Mouse (Mus musculus): ENCODE measurements around the gene Galnt14. TPM values are rescaled to one million over a fixed set of nuclear protein-coding genes. Genes with fewer than 3 reads are reported as not detected.

The Galnt14 gene
- polyA plus RNA-seq, 1 experiment, result 7.6 TPM

DNA sequence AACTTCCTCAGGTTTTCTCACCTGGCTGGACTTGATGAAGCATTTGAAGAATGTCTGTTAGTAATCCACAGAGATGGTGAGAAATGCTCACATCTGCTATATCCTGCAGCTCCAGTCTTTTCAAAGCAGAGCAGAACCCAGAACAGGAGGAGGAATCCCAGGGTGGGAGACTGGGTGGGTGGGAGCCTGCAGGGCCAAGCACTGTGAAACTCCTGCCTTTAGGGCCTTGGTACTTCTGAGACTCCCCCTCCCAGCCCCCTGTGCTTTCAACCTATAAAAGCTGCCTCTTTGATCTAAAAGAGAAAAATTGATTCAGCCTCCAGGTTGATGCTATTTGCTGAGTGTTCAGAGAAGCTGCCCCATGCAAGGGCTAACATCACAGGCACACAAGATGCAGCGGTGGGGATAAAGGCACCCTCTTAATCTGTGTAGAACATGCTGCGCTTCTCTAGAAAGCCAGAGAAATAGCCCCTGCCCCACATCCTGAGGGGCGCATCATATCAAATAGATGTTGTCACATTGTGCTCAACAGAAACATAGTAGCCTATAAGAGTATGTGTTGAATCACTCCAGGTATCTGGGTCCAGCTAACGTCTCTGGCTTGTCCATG, 258.0 kb downstream of the Galnt14 start:
- DNase-seq, result no peak
- Histone ChIP-seq H3K27ac (ENCODE audit: insufficient read depth, low read length) (no peak overlapping the region), H3K27me3 (ENCODE audit: control insufficient read depth, insufficient read depth, low read length) (no peaks in the 10 kb centered on the region), H3K4me1 (ENCODE audit: control insufficient read depth, insufficient read depth, low read length) (no peaks in the 10 kb centered on the region), H3K4me3 (replicated peaks; ENCODE audit: insufficient read depth, low read depth, low read length) (no peak overlapping the region)
- WGBS, result 85% methylated on average over 4 of the region's 4 CpGs
- TF ChIP-seq POLR2A (IDR thresholded peaks at IDR 0.05; ENCODE audit: borderline replicate concordance, insufficient read depth, low read length), result no peak
- TF ChIP-seq CTCF (IDR thresholded peaks at IDR 0.05; ENCODE audit: borderline replicate concordance, insufficient read depth, low read depth, low read length), result no peak

DNA sequence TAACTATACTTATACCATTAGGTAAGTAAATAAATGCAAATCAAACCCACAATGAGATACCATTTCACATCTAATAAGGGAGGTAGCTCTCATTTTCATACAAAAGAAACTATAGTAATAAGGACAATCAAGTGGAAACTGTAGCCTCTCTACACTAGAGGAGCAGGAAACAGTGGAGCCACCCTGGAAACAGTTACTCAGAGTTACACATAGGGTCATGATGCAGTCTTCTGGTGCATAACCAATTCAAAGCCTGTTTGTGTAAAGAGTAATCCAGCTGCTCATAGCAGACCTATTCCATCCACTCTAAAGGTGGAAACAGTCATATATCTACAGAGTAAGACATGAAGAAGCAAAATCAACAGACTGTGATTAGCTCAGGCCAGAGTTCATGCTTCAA, 261.1 kb downstream of the Galnt14 start:
- DNase-seq, result no peak
- no peak for TF ChIP-seq POLR2A (IDR thresholded peaks at IDR 0.05; ENCODE audit: borderline replicate concordance, insufficient read depth, low read length)
- no peak for TF ChIP-seq CTCF (IDR thresholded peaks at IDR 0.05; ENCODE audit: borderline replicate concordance, insufficient read depth, low read depth, low read length)
- no peaks in the 10 kb centered on the region for H3K27me3 ChIP-seq (ENCODE audit: control insufficient read depth, insufficient read depth, low read length)
- no peaks in the 10 kb centered on the region for H3K4me1 ChIP-seq (ENCODE audit: control insufficient read depth, insufficient read depth, low read length)
- H3K27ac ChIP-seq (ENCODE audit: insufficient read depth, low read length), result no peak overlapping the region
- no peak overlapping the region for H3K4me3 ChIP-seq (replicated peaks; ENCODE audit: insufficient read depth, low read depth, low read length)

Other genes with a start within 250 kb of the Galnt14 start
- gene Ehd3, start 93.7 kb upstream of the Galnt14 start, polyA plus RNA-seq (2012; rRNA removed), result 60.6 and 61.9 TPM in 2 replicates
- gene Xdh, start 239.7 kb upstream of the Galnt14 start, polyA plus RNA-seq (2012; rRNA removed), result 4.6 and 5.1 TPM in 2 replicates

Data from cerebellum, adult 2 months (tissue).